Mouse (Mus musculus) bone marrow macrophage, adult 2 months (primary cell): ENCODE results near the gene Slc9b1. TPM values are rescaled to one million over a fixed set of nuclear protein-coding genes. Genes with fewer than 3 reads are reported as not detected.
A peak's percentile ranks its signal among the peaks of the same experiment; 100 is the strongest.

Experiments
- H3K27ac ChIP-seq: 2 replicates; pipeline ENCODE4 v1.5.1; 2012; ENCODE audit warnings: low read depth, low read length; ENCODE audit not compliant: insufficient read depth
- H3K4me1 ChIP-seq: 2 replicates; pipeline ENCODE4 v1.6.1; 2012; ENCODE audit warnings: low read length; ENCODE audit not compliant: control insufficient read depth, insufficient read depth
- H3K4me3 ChIP-seq: 2 replicates; pipeline ENCODE4 v1.5.1; 2012; ENCODE audit warnings: mild to moderate bottlenecking, low read length, moderate library complexity; ENCODE audit not compliant: insufficient read depth
- CTCF ChIP-seq: IDR thresholded peaks from 2 replicates; pipeline ENCODE4 v1.5.1; 2012; ENCODE audit warnings: low read depth, mild to moderate bottlenecking, low read length, moderate library complexity
- POLR2A ChIP-seq: IDR thresholded peaks from 2 replicates; pipeline ENCODE4 v1.6.1; 2012; ENCODE audit warnings: mild to moderate bottlenecking, low read depth, low read length, borderline replicate concordance
- polyA plus RNA-seq: library from polyadenylated mRNA; stranded (reverse); fragments of >200 nt; gene quantifications from 2 replicates; pipeline ENCODE4 v1.2.4, GENCODE M21; 2012; ENCODE audit not compliant: missing spikeins, insufficient read depth, insufficient read length

Slc9b1 gene
- polyA plus RNA-seq, 1 experiment, result not detected

DNA sequence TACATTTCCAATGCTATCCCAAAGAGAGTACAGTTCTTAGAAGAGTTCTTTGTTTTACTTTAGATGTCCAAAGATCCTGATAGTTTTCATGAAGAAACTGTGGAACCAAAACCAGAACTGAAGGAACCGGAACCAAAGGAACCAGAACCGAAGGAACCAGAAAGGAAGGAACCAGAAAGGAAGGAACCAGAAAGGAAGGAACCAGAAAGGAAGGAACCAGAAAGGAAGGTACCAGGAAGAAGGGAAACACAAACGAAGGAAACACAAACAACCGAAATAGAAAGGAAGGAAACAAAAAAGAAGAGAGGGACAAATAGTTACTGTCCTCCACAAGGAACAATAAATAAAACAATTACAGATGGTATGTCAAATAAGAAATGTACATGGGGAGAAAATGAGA, 9.6 kb downstream of the Slc9b1 start:
- H3K27ac ChIP-seq, result no peak overlapping the region
- TF ChIP-seq CTCF (no peak), POLR2A (no peak)
- H3K4me1 ChIP-seq, result no peaks in the 10 kb centered on the region
- H3K4me3 ChIP-seq, result no peak overlapping the region

DNA sequence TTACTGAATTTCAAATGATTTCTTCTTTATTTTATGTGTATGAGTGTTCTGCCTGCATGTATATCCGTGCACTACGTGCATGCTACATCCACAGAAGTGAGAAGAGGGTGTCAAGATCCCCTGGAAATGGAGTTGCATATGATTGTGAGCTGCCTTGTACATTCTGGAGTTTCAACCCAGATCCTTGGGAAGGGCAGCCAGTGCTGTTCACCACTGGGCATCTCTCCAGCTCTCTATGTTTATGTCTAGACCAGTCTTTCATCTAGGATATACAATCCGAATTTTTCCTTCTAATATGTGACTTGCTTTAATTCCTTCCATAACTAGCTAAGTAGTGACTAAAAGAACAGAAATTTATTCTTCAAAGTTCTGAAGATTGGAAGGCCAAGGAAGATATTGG, 28.0 kb downstream of the Slc9b1 start:
- TF ChIP-seq POLR2A (no peak), CTCF (no peak)
- Histone ChIP-seq H3K27ac (no peak overlapping the region), H3K4me1 (no peaks in the 10 kb centered on the region), H3K4me3 (no peak overlapping the region)

DNA sequence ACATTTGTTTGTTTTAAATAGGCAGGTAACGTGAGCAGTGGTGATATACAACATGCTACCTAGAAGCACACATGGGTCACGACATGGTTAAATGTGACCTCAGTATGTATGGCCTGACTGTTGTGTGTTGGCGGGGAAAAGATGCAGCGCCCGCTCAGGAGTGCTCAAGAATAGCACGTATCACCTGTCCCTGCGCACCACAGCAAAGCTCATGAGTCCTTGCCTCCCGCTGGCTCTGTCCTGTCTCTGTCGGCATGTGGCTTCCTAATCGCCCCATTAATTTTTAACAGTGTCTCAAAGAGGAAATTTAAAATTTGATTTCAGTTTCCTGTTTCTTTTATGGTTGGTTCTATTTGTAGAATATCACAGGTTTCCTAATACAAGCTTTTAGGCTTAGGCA, 29.6 kb downstream of the Slc9b1 start:
- no peak overlapping the region for H3K4me3 ChIP-seq
- no peak overlapping the region for H3K27ac ChIP-seq
- H3K4me1 ChIP-seq, result no peaks in the 10 kb centered on the region
- TF ChIP-seq CTCF (no peak), POLR2A (no peak)

- Histone ChIP-seq H3K27ac (no peak overlapping the region), H3K4me3 (no peak overlapping the region), H3K4me1 (no peaks in the 10 kb centered on the region)
- TF ChIP-seq CTCF (no peak), POLR2A (no peak)
Observed at GRCm38 (mm10) chr3:135379868-135380267, 32.0 kb downstream of the Slc9b1 start.

GRCm38 (mm10) chr3:135393186-135393585, 45.4 kb downstream of the Slc9b1 start:
- Histone ChIP-seq H3K27ac (no peak overlapping the region), H3K4me3 (no peak overlapping the region), H3K4me1 (no peaks in the 10 kb centered on the region)
- TF ChIP-seq CTCF (no peak), POLR2A (no peak)

DNA sequence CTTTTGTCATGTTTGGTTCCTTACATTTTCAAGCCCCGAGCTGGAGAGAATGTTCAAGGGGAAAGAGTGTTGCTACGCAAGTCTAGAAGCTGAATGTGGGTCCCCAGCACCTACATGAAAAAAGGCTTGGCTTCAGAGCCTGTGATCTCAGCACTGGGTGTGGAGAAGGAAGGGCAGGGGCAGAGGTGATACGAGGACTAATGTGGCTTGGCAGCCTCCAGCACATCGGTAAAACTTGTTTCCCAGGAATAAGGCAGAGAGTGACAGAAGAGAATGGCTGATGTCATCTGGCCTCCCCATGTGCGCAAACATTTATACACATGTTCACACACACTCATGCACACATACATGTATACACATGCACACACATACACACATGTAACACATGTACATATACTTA, 47.3 kb downstream of the Slc9b1 start:
- H3K27ac ChIP-seq, result no peak overlapping the region
- TF ChIP-seq CTCF, result no peak
- no peaks in the 10 kb centered on the region for H3K4me1 ChIP-seq
- no peak overlapping the region for H3K4me3 ChIP-seq

GRCm38 (mm10) chr3:135396081-135396480, 48.3 kb downstream of the Slc9b1 start:
- no peak overlapping the region for H3K27ac ChIP-seq
- H3K4me1 ChIP-seq, result no peaks in the 10 kb centered on the region
- H3K4me3 ChIP-seq, result no peak overlapping the region
- no peak for TF ChIP-seq POLR2A
- TF ChIP-seq CTCF, result no peak

DNA sequence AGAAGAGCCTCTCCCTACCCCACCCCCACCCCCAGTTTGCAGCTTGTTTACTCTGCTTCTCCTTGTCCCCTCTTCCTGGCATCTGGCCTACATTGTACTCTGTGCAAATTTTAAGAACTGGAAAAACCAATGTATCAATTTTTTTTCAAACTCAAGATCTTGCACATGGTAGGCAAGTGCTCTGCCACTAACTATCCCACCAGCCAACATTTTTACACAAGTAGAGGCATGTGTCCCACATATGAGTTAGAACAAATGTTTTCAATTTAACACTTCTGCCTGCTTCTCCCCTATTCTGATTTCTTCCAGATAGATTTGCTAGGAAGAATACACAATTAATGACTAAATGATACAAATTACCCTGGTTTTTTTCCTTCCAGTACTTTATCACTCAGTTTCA, 49.3 kb downstream of the Slc9b1 start:
- H3K4me3 ChIP-seq, result no peak overlapping the region
- H3K4me1 ChIP-seq, result no peaks in the 10 kb centered on the region
- no peak overlapping the region for H3K27ac ChIP-seq
- TF ChIP-seq POLR2A, result no peak
- no peak for TF ChIP-seq CTCF

- Histone ChIP-seq H3K27ac (no peak overlapping the region), H3K4me3 (no peak overlapping the region), H3K4me1 (peaks cover 5% of the 10 kb centered on the region)
- peak; percentile 75 for TF ChIP-seq CTCF
- no peak for TF ChIP-seq POLR2A
Observed at GRCm38 (mm10) chr3:135402201-135402658, 54.4 kb downstream of the Slc9b1 start.

GRCm38 (mm10) chr3:135403211-135403610, 55.4 kb downstream of the Slc9b1 start:
- Histone ChIP-seq H3K27ac (no peak overlapping the region), H3K4me1 (peaks cover 5% of the 10 kb centered on the region), H3K4me3 (no peak overlapping the region)
- no peak for TF ChIP-seq POLR2A
- no peak for TF ChIP-seq CTCF

DNA sequence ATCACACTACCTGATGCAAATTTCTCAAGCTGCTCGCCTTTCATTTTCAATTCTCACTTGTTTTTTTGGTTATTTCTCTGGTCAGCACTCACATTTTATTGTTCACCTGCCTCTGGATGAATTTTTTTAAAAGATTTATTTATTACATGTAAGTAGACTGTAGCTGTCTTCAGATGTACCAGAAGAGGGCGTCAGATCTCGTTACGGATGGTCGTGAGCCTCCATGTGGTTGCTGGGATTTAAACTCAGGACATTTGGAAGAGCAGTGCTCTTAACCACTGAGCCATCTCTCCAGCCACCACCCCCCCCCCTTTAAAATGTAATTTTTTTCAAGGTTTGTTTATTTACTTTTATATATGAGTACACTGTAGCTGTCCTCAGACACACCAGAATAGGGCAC, 56.0 kb downstream of the Slc9b1 start:
- peaks cover 5% of the 10 kb centered on the region for H3K4me1 ChIP-seq
- no peak overlapping the region for H3K27ac ChIP-seq
- H3K4me3 ChIP-seq, result no peak overlapping the region
- TF ChIP-seq CTCF (no peak), POLR2A (no peak)
